Mouse (Mus musculus): Measurements from ENCODE around the gene Prpf6.

Prpf6 gene

DNA sequence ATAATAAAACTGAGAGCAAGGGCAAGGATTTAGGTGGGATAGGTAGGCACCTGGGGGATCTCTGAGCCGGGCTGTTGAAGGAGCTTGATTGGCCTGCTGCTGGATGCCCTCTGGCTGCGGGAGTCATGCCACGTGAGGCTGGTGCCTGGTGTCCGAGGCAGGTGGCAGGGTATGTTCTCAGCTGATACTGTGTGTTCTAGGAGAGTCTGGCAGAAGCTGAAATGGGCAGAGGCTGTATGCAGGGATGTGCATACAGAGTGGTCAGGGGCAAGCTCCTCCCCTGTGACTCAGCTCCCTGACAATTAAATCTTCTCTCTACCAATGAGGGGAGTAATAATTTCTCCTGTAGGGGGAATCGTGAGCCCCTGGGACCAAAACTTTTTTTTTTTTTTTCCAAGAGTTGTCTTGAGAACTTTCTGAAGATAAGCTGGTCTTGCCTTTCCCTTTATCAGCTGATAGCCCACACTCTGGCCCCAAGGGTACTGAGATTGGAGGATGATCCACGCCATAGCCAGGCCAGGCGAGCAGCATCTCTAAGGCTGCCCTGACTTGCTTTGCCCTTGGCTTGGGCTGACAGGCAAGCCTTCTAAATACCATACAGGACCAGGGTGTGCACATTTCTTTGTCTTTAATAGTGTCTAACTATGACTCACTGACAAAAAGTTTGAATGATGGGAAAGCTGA is 5.9 kb downstream of the Prpf6 start:
- no peak for DNase-seq (ENCODE audit: low spot score in 2 of 2)

- DNase-seq (ENCODE audit: low spot score in 2 of 2): peak in 1 of 2 experiments; percentile 56
These were observed 7.0 kb downstream of the Prpf6 start, which contains the start of gene Samd10 for GRCm38 (mm10) chr2:181598454-181599351. Gene Samd10 (minus strand): TSS chr2:181599212.

- peak in 1 of 2 experiments; percentile 50 for DNase-seq (ENCODE audit: low spot score in 2 of 2)
These were observed 8.6 kb downstream of the Prpf6 start for GRCm38 (mm10) chr2:181600226-181600758.

- peak; percentile 98 for DNase-seq (ENCODE audit: low spot score in 2 of 2)
These were observed 9.4 kb downstream of the Prpf6 start for GRCm38 (mm10) chr2:181600828-181601750.

GRCm38 (mm10) chr2:181601751-181602145 is 10.1 kb downstream of the Prpf6 start:
- DNase-seq (ENCODE audit: low spot score in 2 of 2): no peak

- no peak for DNase-seq (ENCODE audit: low spot score in 2 of 2)
These were observed 10.7 kb downstream of the Prpf6 start for GRCm38 (mm10) chr2:181602367-181602766.

GRCm38 (mm10) chr2:181618761-181619495 is 27.3 kb downstream of the Prpf6 start:
- no peak for DNase-seq (ENCODE audit: low spot score in 2 of 2)

GRCm38 (mm10) chr2:181623401-181623800 is 31.7 kb downstream of the Prpf6 start:
- no peak for DNase-seq (ENCODE audit: low spot score in 2 of 2)

- no peak for DNase-seq (ENCODE audit: low spot score in 2 of 2)
These were observed 36.8 kb downstream of the Prpf6 start for GRCm38 (mm10) chr2:181628471-181628870.

DNA sequence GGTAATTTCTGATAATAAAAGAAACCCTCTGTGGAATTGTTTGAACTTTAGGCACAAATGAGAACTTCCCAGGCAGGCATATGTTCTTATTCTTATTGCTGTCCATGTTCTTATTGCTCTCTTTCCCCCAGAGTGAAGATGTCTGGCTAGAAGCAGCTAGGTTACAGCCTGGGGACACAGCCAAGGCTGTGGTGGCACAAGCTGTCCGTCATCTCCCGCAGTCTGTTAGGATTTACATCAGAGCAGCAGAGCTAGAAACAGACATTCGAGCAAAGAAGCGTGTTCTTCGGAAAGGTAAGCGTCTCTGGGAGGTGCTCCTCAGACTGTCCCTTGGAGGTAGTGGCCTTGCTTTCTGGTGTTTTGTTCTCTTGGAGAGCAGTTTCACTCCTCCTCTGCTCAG is 41.0 kb downstream of the Prpf6 start:
- DNase-seq (ENCODE audit: low spot score in 2 of 2): no peak

DNA sequence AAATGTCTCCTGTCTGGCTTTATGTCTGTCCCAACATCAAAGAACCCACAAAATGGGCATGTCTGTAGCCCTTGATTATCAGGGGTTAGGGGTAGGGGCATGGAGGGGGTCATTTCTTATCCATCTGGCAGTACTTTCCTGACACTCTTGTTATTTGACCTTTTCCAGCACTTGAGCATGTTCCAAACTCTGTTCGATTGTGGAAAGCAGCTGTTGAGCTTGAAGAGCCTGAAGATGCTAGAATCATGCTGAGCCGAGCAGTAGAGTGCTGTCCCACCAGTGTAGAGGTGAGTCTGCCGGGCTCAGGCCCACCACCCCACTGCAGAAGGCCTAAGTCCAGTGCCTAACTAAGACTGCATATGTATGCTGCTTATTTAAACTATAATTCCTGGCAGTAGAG is 44.2 kb downstream of the Prpf6 start:
- no peak for DNase-seq (ENCODE audit: low spot score in 2 of 2)

DNA sequence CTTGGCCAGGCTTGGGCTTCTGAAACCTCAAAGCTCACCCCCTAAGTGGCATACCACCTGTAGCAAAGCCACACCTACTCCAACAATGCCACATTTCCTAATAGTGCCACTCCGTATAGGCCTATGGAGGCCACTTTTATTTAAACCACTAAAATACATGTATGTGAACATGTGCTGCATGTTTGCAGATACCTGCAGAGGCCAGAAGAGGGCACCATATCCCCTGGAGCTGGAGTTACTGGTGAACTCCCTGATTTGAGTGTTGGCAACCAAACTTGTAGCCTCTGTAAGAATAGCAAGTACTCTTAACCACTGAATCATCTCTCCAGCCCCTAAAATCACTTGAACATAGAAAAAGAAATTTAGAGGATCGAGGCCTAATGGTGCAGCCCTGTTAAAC is 52.7 kb downstream of the Prpf6 start:
- no peak for DNase-seq (ENCODE audit: low spot score in 2 of 2)

DNA sequence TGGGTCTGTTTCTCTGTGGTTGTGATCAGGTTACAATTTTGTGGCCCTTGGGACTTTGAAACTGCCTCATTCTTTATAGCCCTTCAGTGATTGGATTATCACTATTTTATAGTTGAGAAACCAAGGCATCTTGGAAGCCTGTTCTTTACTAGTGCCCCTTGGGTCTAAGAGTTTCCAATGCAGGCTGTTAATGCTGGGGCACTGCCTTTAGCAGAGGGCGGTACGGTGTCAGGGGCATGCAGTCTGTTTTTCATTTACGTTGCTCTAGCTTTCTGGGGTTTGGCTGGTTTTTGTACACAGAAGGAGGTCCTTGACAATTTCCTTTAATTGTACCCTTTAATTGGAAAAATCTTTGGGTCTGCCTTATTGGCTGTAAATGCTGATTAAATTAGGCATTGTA is 54.0 kb downstream of the Prpf6 start:
- DNase-seq (ENCODE audit: low spot score in 2 of 2): no peak

DNA sequence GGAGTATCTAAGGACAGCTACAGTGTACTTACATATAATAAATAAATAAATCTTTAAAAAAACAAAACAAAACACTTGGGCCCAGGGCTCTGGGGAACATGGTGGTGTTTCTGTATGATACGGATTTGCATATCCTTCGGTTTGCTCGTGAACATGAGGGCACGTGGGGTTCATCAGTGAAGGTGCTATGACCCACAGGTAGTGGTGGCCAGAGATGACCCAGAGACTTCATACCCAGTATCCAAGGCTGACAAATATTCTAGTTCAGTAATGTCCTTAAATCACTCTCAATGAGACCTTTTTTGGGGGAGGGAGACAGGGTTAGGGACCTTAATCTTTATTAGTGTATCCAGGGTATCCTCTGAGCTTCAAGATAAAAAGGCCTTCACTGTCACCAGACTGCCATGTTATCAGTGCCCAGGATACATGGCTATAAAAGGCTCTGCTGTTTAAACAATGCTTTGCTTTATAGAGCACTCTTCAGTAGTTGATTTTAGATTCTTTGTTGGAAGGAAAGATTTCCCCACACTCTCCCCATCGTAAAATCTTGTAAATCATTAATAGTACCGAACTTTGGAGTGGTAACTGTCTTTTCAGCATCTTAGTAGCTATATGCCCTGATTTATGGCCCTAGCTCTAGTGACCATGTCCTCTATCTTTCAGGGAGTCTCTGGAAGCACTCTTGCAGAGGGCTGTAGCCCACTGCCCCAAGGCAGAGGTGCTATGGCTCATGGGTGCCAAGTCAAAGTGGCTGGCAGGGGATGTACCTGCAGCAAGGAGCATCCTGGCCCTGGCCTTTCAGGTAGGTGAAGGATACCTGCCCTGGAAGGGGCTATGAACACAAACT is 55.2 kb downstream of the Prpf6 start:
- DNase-seq (ENCODE audit: low spot score in 2 of 2): no peak

- no peak for DNase-seq (ENCODE audit: low spot score in 2 of 2)
These were observed 57.3 kb downstream of the Prpf6 start for GRCm38 (mm10) chr2:181648926-181649325.

DNA sequence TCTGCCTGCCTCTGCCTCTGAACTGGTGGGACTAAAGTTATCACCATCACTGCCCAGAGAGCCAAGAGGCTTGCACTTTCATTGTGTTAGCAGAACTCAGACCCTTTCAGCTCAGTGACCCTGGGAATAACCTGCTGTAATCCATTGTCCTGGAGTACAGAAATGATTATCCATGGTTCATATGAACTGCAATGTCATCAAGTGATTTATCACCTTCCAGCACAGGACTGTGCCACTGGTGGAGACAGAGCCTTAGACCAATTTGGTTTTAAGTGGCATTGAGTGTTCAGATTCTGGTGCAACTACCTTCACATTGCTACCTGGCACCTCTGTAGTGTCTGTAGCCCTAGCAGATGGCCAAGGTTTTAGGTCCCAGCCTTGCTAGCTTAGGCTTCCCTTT is 61.4 kb downstream of the Prpf6 start:
- DNase-seq (ENCODE audit: low spot score in 2 of 2): no peak

DNA sequence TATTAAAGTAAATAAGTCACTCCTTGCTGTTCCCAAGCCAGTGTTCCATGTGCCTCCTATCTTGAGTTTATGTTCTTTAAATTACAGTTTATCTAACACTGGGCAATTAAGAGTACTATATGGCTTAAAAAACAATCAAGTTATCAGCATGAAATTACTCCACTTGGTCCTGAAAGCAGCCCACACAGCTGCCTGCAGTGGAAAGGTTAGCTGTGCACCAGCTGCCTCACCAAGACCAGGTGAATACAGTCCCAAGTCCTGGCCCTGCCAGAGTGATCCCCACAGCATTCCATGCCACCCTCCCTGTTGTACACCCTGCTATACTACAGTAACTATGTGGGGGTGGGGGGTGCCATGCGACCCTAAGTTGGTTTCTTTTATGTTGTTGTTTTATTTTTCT is 61.9 kb downstream of the Prpf6 start:
- DNase-seq (ENCODE audit: low spot score in 2 of 2): no peak

DNA sequence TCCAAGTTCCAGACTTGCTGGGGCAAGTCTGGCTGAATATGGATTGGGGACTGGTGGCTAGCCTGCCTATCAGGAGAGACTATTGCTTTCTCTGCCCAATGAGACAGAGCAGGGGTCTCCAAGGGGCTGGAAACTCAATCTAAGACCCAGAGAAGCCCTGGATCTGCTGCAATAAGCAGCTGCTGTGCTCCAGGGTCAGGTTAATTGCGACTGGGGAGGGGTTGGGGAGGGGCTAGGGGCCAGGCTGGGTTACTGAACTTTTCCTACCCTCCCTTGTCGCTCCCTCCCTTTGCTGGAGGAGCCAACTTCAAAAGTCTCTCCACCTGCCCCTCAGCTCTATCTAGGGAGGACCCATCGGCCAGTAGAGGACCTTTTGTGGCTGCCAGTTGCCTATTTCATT is 65.1 kb downstream of the Prpf6 start, which contains the start of gene Gm29797:
Gene Gm29797, plus strand, starts transcription at position 301 of the 400 bp plus-strand sequence.
- DNase-seq (ENCODE audit: low spot score in 2 of 2): no peak

GRCm38 (mm10) chr2:181657441-181657840 is 65.8 kb downstream of the Prpf6 start:
- no peak for DNase-seq (ENCODE audit: low spot score in 2 of 2)

DNA sequence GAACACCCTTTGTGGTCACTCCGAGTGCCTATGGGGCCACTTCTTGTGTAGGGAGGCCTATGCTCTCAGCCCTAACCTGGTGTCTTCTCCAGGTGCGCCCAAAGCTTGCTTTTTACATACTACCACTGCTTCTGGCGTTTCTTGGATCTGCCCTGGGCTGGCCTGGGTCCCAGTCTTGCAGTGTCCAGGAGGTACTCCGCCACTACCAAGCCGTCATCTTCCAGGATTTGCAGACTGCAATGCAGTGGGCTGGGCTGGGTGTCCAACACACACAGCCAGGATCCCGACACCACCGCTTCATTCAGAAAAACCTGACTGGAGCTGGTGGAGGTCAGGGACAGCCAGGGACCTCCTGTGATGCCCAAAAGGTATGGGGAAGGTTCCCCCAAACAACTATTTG is 66.9 kb downstream of the Prpf6 start:
- no peak for DNase-seq (ENCODE audit: low spot score in 2 of 2)
